Mouse (Mus musculus) CD4-positive helper T cell, adult 2 months (primary cell): ENCODE measurements around the gene Slc34a3.

ENCODE experiments used
- DNase-seq: peaks from one replicate; pipeline ENCODE4 v3.0.0-alpha.2; 2012; ENCODE audit warnings: low read depth, missing footprints, low spot score

Gene Slc34a3

DNA sequence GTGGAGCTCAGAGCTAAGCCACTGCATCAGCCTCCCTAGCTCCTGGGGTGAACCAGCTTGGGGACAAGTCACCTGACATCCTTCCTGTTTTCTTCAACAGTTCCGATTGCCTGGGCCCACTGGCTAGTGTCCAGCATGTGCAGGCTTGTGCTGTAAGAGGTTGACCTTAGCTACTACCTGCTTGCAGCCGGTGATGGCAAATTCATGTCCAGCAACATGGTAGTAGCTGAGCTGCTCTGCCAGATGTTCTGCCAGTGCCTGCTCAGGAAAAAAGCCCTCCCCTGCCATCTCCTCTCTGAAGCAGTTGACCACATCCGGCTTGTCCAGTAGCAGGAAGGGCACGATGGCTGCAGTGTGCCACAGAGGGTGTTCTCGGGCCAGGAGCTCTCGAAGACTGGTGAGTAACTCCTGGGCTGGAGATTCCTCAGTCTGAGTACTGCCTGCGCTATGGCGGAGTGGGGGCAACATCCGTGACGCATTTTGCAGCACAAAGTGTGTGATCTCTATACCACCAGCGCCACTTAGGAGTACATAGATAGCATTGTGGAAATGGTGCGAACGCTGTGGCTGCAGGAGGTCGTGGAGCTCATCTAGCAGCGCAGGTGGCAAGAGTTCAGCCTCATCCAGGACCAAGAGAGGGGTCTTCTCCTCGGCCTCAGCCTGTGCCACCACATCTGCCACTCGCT, 39.5 kb downstream of the Slc34a3 start:
- DNase-seq, result peak; percentile 55

DNA sequence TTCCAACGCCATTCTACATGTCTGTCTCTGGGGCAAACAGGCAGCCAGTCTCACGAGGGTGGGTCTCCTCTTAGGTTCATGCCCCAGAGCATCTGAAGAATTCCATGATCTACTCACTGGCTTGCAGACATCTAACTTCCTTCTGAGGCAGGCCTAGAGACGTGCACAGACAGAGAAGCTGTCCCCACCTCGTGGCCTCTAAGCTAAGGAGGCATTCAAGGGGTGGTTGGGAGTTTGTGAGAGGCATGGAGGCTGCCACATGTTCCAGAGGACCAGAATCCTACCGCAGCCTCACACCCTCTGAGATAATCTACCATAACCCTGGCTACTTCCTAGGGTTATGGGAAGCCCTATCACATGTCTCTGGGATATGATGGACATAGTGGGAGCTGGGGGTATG, 40.2 kb downstream of the Slc34a3 start:
- DNase-seq, result no peak

DNA sequence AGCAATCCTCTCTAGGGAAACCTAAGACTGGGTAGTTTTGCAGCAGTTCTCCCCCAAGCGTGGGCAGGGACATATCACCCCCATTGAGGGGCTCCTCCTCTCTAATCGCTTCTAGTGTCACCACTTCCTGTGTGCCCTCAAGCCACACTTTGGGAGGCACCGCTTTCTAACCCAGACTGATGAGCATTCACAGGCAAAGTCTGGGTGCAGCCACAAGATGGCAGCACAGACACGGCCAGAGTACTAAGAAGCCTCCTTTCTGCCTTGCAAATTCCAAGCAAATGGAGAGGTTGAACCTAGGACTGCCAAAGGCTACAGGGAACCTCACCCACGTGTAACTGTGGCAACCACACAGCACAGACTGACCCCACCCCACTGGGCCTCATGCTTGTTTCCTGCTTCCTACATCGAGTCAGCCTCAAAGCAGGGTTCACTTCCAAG, 40.8 kb downstream of the Slc34a3 start:
- DNase-seq, result peak; percentile 88

DNA sequence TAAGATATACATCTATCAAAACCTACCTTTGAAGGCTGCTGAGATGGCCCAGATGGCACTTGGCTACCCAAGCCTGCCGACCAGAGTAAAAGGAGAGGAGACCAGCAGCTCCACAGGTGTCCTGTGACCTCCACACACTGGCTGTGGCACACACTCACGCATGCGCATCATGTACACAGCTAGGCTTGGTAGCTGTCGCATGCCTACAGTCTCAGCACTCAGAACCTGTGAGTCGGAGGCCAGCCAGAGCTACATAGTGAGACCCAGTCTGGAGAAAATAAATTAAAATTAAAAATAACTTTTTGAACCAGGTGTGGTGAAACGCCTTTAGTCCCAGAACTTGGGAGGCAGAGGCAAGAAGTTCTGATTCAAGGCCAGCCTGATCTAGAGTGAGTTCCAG, 46.3 kb downstream of the Slc34a3 start:
- DNase-seq, result no peak

DNA sequence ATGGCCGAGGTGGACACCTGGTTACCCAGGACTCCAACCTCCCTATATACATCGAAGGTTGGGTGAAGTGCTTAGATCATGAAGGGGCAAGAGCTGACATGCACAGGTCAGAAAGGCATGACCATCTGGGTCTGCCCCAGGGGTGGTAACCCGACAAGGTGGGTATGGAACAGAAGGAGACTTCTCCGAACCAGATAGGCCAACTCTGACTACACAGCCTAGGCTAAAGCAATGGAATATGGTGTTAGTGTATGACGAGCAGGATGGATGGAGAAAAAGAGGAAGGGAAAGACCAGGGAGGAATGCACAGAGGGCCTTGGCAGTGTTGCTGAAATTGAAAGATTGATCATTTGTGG, 47.6 kb downstream of the Slc34a3 start:
- DNase-seq, result no peak

DNA sequence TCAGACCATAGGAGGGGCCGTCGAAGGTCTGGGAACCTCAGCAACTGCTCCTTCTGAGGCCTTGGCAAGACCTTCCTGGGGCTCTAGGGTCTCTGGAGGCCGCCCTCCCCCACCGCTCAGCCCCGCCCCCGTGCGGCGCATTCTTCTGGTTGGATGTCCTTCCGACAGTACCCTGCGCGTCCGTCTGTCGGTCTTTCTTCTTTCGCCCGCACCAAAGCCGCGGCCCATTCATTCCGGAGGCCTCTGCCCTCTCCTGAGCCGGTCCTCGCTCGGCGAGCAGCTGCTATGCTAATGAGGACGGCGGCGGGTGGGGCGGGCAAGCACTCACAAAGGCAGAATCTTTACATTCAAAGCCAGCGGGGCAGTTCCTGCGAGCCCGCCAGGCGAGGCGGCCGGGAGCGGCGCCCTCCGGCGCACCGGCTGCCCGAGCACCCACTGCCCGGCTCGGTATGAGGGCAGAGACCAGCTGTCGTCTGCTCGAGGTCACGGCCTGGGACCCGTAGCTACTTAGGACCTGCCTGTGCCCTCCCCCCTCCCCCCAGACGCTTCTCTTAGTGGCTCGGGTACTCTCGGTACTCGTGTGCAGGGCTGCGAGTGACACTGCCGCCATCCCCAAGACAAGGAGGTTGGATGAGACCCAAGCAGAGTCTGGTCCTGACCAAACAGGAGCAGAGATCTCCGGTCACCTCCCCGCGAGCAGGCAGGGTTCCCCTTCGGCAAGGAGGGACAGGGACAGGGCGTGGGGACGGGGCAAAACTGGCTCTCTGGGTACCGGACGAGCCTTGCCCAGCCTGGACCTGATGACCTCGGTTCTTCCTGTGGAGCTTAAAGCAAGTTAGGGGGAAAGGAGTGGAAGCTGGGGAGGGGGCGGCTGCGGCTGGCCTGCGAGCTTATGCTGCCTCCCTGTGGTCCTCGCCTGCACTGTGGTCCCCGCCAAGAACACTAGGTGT, 48.3 kb downstream of the Slc34a3 start:
- DNase-seq, result peak; percentile 68

DNA sequence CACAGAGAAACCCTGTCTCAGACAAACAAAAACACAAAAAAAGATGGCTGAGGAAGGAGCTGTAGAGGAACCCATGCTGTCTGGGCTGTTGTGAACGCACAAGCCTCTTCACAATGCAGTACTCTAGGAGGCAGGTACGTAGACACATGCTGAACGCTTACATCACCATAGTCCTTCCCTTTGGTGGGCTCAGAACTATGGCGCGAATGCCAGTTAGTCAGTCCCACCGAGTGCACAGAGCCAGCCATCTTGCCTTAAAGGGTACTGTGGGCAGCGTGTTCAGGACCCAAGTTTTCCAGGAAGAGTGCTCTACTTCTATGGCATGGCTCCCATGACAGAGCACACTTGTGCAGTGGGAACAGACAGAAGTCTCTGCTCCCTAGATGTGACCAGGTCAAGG, 49.7 kb downstream of the Slc34a3 start:
- no peak for DNase-seq

DNA sequence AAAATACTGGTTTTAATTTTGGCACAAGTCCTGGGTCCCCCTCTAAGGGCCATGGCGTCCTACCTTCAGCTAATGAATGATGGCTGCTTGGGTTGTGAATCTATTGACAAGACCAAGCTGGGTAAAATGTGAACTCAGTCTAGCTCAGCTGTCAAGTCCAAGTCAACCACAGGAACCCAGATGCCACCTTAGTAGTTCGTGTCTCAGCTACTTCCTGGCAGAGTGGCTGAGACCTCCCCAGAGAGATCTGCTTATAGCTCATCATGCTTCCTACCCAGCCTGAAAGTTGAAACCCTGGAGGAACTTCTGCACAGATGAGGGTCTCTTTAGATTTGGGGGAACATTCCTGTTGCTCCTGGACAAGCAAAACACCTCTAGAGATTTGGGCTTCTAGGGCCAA, 50.8 kb downstream of the Slc34a3 start:
- peak; percentile 27 for DNase-seq

DNA sequence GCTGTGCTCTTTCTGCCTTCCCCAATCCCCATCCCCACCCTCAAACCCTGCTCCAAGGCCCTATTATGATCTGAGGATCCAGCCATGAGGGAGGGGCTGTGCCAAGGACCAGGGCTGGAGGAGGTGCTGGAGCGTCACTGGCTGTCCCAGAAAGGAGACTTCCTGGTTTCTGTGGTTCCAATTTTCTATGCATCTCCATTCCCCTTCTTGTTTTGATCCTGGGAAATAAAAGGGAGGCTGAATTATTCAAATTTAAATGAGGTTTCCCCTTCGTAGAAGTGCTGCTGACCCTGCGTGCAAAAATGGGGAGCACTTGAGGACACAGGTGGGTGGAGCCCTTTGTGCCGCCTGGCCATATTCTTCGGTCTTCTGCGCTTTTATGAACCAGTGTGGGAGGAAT, 51.5 kb downstream of the Slc34a3 start:
- no peak for DNase-seq

DNA sequence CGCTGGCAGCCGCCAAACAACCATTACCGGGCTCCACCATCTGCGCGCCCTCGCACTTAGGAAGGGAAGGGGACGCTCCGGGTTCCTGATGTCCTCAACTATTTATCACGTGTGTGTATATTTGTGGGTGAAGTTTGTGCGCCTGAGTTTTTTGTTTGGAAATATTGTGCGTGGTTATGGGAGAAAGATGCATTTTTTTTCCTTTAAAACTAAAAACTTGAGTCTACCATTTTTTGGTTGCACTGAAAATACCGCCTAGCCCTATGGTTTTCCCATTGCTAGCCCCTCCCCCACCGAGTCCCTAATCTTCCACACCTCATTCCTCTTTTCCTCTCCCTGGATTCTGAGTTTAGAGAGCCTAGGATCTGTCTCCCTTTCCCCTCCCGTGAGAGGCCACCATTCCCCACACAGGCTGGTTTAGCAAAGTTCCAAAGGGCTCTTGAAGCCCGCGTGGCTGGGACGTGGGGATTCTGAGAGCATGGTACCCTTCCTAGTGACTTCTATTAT, 52.2 kb downstream of the Slc34a3 start:
- no peak for DNase-seq

DNA sequence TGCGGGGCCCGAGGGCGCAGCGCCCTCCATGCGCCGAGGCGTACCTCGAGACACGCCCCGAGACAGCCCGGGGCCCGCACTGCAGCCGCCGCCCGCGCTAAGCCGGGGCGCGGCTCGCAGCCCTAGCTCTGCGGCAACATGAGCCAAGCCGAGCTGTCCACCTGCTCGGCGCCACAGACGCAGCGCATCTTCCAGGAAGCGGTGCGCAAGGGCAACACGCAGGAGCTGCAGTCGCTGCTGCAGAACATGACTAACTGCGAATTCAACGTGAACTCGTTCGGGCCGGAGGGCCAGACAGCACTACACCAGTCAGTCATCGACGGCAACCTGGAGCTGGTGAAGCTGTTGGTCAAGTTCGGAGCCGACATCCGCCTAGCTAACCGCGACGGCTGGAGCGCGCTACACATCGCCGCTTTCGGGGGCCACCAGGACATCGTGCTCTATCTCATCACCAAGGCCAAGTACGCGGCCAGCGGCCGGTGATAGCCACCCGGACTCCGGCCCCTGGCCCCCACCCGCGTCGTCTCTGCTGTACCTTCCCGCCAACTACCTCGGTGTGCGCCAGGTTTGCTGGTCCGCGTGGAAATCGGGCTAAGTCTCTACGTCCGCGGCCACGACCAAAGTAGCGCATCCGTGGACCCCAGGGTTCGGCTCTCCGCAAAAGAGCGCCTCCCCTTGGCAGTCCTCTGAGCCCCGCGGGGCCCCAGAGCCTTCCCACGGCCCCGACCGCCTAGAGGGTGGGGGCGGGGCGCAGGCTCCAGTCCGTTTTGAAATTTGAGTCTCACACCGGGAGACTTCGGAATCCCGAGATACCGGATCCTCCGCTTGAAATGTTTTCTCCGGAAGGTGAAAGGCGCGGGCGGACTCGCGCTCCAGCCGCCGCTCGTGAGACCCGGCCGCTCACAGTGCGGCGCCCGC, 52.9 kb downstream of the Slc34a3 start:
- DNase-seq, result peak; percentile 81

DNA sequence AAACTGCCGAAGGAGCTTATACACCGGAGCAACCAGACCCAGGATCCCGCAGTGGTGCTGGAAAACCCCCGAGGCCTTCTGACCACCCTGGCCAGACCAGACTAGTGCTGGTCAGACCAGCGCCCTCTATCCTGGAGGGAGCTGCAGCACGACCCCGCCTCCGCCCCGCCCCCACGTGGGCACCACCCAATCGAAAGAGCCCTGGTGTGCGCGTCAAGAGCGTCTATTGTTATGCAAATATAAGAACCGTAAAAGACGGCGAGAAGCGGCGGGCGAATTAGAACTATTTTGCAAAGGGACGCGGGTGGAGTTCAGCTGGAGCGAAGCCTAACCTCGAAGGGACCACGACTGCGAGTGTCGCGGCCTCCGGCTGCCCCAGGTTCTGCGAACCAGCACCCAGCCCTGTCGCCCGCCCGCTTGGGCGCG, 53.7 kb downstream of the Slc34a3 start, which contains the start of gene Nrarp:
TSS of gene Nrarp (plus strand) at position 281 of the 426 bp plus-strand sequence.
- peak; percentile 90 for DNase-seq

DNA sequence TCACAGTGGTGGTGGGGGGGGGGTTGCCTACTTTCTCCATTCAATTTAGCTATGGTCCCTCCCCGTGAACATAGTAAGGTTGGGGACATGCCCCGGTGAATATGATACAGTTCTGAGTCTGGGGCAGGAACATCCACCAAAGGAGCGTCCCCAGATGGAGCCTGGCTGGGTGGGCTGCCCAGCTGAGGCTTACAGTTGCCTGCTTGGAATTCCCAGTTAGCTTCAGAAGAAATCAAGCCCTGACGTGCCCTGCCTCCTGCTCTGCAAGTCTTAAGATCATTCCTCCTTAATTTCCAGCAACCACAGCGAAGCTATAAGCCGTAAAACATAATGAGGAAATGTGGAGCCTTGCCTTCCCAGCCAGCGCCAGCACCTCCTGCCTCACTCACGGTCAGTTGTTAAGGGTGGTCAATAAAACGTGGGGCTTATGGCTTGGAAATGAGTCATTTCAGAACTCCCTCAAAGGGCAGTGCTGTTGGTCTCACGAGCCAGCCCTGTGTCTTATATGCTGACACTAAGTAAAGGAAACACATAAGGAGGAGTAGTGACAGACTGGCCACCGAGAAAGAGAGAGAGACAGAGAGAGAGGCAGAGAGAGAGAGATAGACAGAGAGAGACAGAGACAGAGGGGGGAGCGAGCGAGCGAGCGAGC, 54.5 kb downstream of the Slc34a3 start:
- no peak for DNase-seq
